Mouse (Mus musculus) ES-E14 (cell line): ENCODE results near the gene Kif26b.

ENCODE experiments used
- CHD2 ChIP-seq: IDR thresholded peaks from 2 replicates; pipeline ENCODE4 v1.6.1; 2014; ENCODE audit warnings: mild to moderate bottlenecking, low read depth, low read length, inconsistent platforms
- HCFC1 ChIP-seq: IDR thresholded peaks from 2 replicates; pipeline ENCODE4 v1.6.1; 2012; ENCODE audit warnings: low read length, inconsistent platforms, borderline replicate concordance; ENCODE audit not compliant: insufficient read depth
- MAFK ChIP-seq: IDR thresholded peaks from 2 replicates; pipeline ENCODE4 v1.6.1; 2014; ENCODE audit warnings: mild to moderate bottlenecking, low read depth, low read length, inconsistent platforms; ENCODE audit not compliant: insufficient read depth
- ZC3H11A ChIP-seq: IDR thresholded peaks from 2 replicates; pipeline ENCODE4 v1.6.1; 2012; ENCODE audit warnings: low read depth, mild to moderate bottlenecking, inconsistent platforms, low read length, borderline replicate concordance
- ZNF384 ChIP-seq: IDR thresholded peaks from 2 replicates; pipeline ENCODE4 v1.6.1; 2012; ENCODE audit warnings: low read depth, low read length, inconsistent platforms

DNA sequence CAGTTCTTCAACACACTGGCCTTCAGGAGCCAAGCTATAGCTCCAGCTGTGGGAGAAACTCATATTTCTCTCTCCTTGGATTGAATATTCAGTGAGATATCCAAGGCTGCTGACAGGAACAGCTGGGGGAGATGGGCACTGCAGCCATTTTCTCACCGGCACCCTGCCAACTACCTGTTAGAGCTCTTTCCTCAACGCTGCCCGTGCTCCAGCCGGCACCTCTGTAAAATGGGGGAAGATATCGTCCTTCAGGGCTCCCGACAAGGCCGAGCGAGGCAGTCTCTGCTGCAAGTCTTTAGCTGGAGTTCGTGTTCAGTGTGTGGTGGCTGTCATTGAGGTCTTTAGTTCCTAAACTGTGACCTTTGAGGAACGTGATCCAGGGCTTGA is 24.0 kb downstream of the Kif26b start:
- TF ChIP-seq CHD2 = no peak
- no peak for TF ChIP-seq MAFK
- TF ChIP-seq HCFC1 = no peak
- TF ChIP-seq ZC3H11A = no peak
- TF ChIP-seq ZNF384 = no peak
